Mouse (Mus musculus): ENCODE results near the gene Atxn2. TPM values are rescaled to one million over a fixed set of nuclear protein-coding genes. Genes with fewer than 3 reads are reported as not detected.

Atxn2 gene
- polyA plus RNA-seq, 1 experiment, result 43.1 TPM

- TF ChIP-seq GATA1 (IDR thresholded peaks at IDR 0.05; ENCODE audit: low read length), result no peak
These were observed 9.9 kb upstream of the Atxn2 start for GRCm38 (mm10) chr5:121701111-121701769.

GRCm38 (mm10) chr5:121703341-121703740, 7.8 kb upstream of the Atxn2 start:
- no peak for TF ChIP-seq GATA1 (IDR thresholded peaks at IDR 0.05; ENCODE audit: low read length)

GRCm38 (mm10) chr5:121704512-121705248, 6.5 kb upstream of the Atxn2 start:
- no peak for TF ChIP-seq GATA1 (IDR thresholded peaks at IDR 0.05; ENCODE audit: low read length)

GRCm38 (mm10) chr5:121710402-121710801, 735 bp upstream of the Atxn2 start:
- TF ChIP-seq GATA1 (IDR thresholded peaks at IDR 0.05; ENCODE audit: low read length), result no peak

GRCm38 (mm10) chr5:121710851-121711173, 325 bp upstream of the Atxn2 start:
- no peak for TF ChIP-seq GATA1 (IDR thresholded peaks at IDR 0.05; ENCODE audit: low read length)

GRCm38 (mm10) chr5:121711928-121712231, 743 bp downstream of the Atxn2 start:
- TF ChIP-seq GATA1 (IDR thresholded peaks at IDR 0.05; ENCODE audit: low read length), result no peak

GRCm38 (mm10) chr5:121712232-121712933, 1.2 kb downstream of the Atxn2 start:
- TF ChIP-seq GATA1 (IDR thresholded peaks at IDR 0.05; ENCODE audit: low read length), result no peak

- no peak for TF ChIP-seq GATA1 (IDR thresholded peaks at IDR 0.05; ENCODE audit: low read length)
These were observed 1.9 kb downstream of the Atxn2 start for GRCm38 (mm10) chr5:121712934-121713538.

GRCm38 (mm10) chr5:121714331-121714730, 3.2 kb downstream of the Atxn2 start:
- TF ChIP-seq GATA1 (IDR thresholded peaks at IDR 0.05; ENCODE audit: low read length), result no peak

GRCm38 (mm10) chr5:121714928-121715327, 3.8 kb downstream of the Atxn2 start:
- TF ChIP-seq GATA1 (IDR thresholded peaks at IDR 0.05; ENCODE audit: low read length), result no peak

GRCm38 (mm10) chr5:121718462-121718861, 7.3 kb downstream of the Atxn2 start:
- TF ChIP-seq GATA1 (IDR thresholded peaks at IDR 0.05; ENCODE audit: low read length), result no peak

GRCm38 (mm10) chr5:121720888-121721585, 9.9 kb downstream of the Atxn2 start:
- TF ChIP-seq GATA1 (IDR thresholded peaks at IDR 0.05; ENCODE audit: low read length), result no peak

GRCm38 (mm10) chr5:121721841-121722240, 10.7 kb downstream of the Atxn2 start:
- TF ChIP-seq GATA1 (IDR thresholded peaks at IDR 0.05; ENCODE audit: low read length), result no peak

- TF ChIP-seq GATA1 (IDR thresholded peaks at IDR 0.05; ENCODE audit: low read length), result no peak
These were observed 13.5 kb downstream of the Atxn2 start for GRCm38 (mm10) chr5:121724678-121725077.

- no peak for TF ChIP-seq GATA1 (IDR thresholded peaks at IDR 0.05; ENCODE audit: low read length)
These were observed 18.9 kb downstream of the Atxn2 start for GRCm38 (mm10) chr5:121730057-121730456.

GRCm38 (mm10) chr5:121736641-121737040, 25.5 kb downstream of the Atxn2 start:
- no peak for TF ChIP-seq GATA1 (IDR thresholded peaks at IDR 0.05; ENCODE audit: low read length)

Data from G1E-ER4 (cell line).